Mouse (Mus musculus) heart, postnatal 10 days (tissue): ENCODE measurements at regions not wholly inside any gene's neighbourhood (a gene's known extent, or its start where the extent isn't known, plus 50 kb on each side); places are given as distances from the start of the nearest gene placed in this dataset.

Experiments
- DNase-seq, 2 experiments: peaks; one replicate each; pipeline ENCODE4 v3.0.0; 2021
- intact Hi-C: fragments of 180-260 bp; cut with DNase I; formaldehyde crosslinking; loops from one replicate; pipeline ENCODE4 v1.15.1; 2025

GRCm38 (mm10) chr5:55122391-55122790 lies 1124.1 kb downstream of the Stim2 start:
- intact Hi-C loops = no loop called here
- no peak for DNase-seq

- intact Hi-C loops = no loop called here
- DNase-seq = no peak
Observed at GRCm38 (mm10) chr5:55134310-55134709, 1136.0 kb downstream of the Stim2 start.

- intact Hi-C loops = no loop called here
- no peak for DNase-seq
Observed at GRCm38 (mm10) chr5:55135293-55135947, 1137.1 kb downstream of the Stim2 start.

DNA sequence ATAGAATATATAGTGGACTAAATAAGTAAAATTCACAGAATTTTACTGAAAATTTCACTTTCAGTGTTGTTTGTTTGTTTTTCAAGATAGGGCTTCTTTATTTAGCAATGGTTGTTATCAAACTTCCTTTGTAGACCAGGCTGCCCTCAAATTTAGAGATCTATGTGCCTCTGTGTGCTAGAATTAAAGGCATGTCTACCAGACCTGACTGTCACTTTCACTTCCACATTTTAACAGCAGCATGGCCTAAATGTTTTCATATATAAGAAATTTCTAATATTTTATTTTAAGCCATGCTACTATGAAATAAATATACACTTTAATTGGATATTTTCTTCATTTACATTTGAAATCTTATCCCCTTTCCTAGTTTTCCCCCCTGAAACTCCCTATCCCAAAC lies 1140.5 kb downstream of the Stim2 start:
- DNase-seq = no peak
- intact Hi-C loops = no loop called here

GRCm38 (mm10) chr5:55147354-55147753 lies 1149.1 kb downstream of the Stim2 start:
- DNase-seq = no peak
- intact Hi-C loops = loop anchor here (5.0 kb wide), 1 partner anchor 350 kb away; no protein-coding TSS in a partner anchor

- DNase-seq = no peak
- intact Hi-C loops = no loop called here
Observed at GRCm38 (mm10) chr5:55174839-55175238, 1176.5 kb downstream of the Stim2 start.
